Mouse (Mus musculus) midbrain, postnatal 0 days (tissue): ENCODE measurements around the gene Mrpl55. TPM values are rescaled to one million over a fixed set of nuclear protein-coding genes. Genes with fewer than 3 reads are reported as not detected.
A peak's percentile ranks its signal among the peaks of the same experiment; 100 is the strongest.

ENCODE experiments used
- ATAC-seq: fragments of 200-750 bp; cut with Nextera tagmentation; 2 replicates; pipeline ENCODE4 v1.8.0; 2017; ENCODE audit warnings: moderate number of reproducible peaks, mild to moderate bottlenecking, moderate TSS enrichment, moderate library complexity; ENCODE audit not compliant: low FRiP score
- DNase-seq: peaks from one replicate; pipeline ENCODE4 v3.0.0-alpha.2; 2015; ENCODE audit warnings: low spot score
- H3K27ac ChIP-seq: fragments of 300-500 bp; sonication (generic); 2 replicates; pipeline ENCODE4 v1.5.1; 2014; ENCODE audit warnings: low read depth, mild to moderate bottlenecking, low read length, mixed read lengths
- H3K27me3 ChIP-seq: fragments of 300-500 bp; sonication (generic); 2 replicates; pipeline ENCODE4 v1.6.1; 2014; ENCODE audit warnings: low read length, control low read depth, mixed read lengths; ENCODE audit not compliant: insufficient read depth
- H3K36me3 ChIP-seq: fragments of 300-500 bp; sonication (generic); 2 replicates; pipeline ENCODE4 v1.6.1; 2014; ENCODE audit warnings: low read length, control low read depth, mixed read lengths; ENCODE audit not compliant: insufficient read depth
- H3K4me1 ChIP-seq: fragments of 300-500 bp; sonication (generic); 2 replicates; pipeline ENCODE4 v1.6.1; 2014; ENCODE audit warnings: mild to moderate bottlenecking, control low read depth, antibody characterized with exemption, low read length, mixed read lengths; ENCODE audit not compliant: insufficient read depth
- H3K4me2 ChIP-seq: fragments of 300-500 bp; sonication (generic); 2 replicates; pipeline ENCODE4 v1.6.1; 2014; ENCODE audit warnings: low read depth, mild to moderate bottlenecking, low read length, mixed read lengths; ENCODE audit not compliant: poor library complexity, severe bottlenecking
- H3K4me3 ChIP-seq: fragments of 300-500 bp; sonication (generic); 2 replicates; pipeline ENCODE4 v1.5.1; 2014; ENCODE audit warnings: low read depth, mild to moderate bottlenecking, low read length, moderate library complexity
- H3K9ac ChIP-seq: fragments of 300-500 bp; sonication (generic); replicated peaks from 2 replicates; pipeline ENCODE4 v1.6.1; 2014; ENCODE audit warnings: mild to moderate bottlenecking, low read length, moderate library complexity, mixed read lengths; ENCODE audit not compliant: poor library complexity, severe bottlenecking
- H3K9me3 ChIP-seq: fragments of 300-500 bp; sonication (generic); 2 replicates; pipeline ENCODE4 v1.6.1; 2016; ENCODE audit warnings: low read length, control low read depth
- CTCF ChIP-seq: IDR thresholded peaks from 2 replicates; pipeline ENCODE4 v1.5.1; 2016; ENCODE audit warnings: antibody characterized with exemption, mild to moderate bottlenecking
- WGBS: fragments of 180-500 bp; shearing (Covaris S2); extraction: QIAGEN DNeasy Blood & Tissue Kit; methylation state at CpG from one replicate; pipeline ENCODE4 v1.1.7; 2014; 5-methylcytosine and 5-hydroxymethylcytosine counted together
- polyA plus RNA-seq: library from polyadenylated mRNA; unstranded; fragments of >200 nt; fragmentation: Nextera tagmentation; extraction: Ambion mirVana; gene quantifications from 2 replicates; pipeline ENCODE4 v1.2.1, GENCODE M21; 2015
- total RNA-seq: library from RNA; depleted of rRNA; stranded (reverse); fragments of >200 nt; gene quantifications from 2 replicates; pipeline ENCODE4 v1.2.3, GENCODE M21; 2014; rRNA removed

Mrpl55 gene
- total RNA-seq (65.0 and 80.6 TPM in 2 replicates), polyA plus RNA-seq (104 and 112 TPM in 2 replicates)

- ATAC-seq = peak; percentile 91
- Histone ChIP-seq H3K27me3 (no peaks in the 10 kb centered on the region), H3K27ac (peak within 1 kb of the TSS; percentile 63), H3K4me2 (peak within 1 kb of the TSS; percentile 90), H3K9me3 (no peaks in the 10 kb centered on the region), H3K36me3 (peaks cover 7% of the 10 kb centered on the region; the same call in 1 of the 2 replicates), H3K4me1 (peaks cover 5% of the 10 kb centered on the region; the same call in 1 of the 2 replicates), H3K9ac (peak within 1 kb of the TSS; percentile 78), H3K4me3 (peak within 1 kb of the TSS; percentile 87)
- DNase-seq = peak; percentile 96
- under 1% methylated on average over 62 of the region's 63 CpGs for WGBS
- TF ChIP-seq CTCF = no peak
These were observed at the start of gene Mrpl55 for GRCm38 (mm10) chr11:59202081-59202995. Gene Mrpl55, plus strand, starts transcription at chr11:59202486.

- no peak for ATAC-seq
- TF ChIP-seq CTCF = no peak
- Histone ChIP-seq H3K27ac (no peak overlapping the region), H3K4me3 (no peak overlapping the region), H3K4me2 (no peak overlapping the region), H3K4me1 (no peaks in the 10 kb centered on the region), H3K27me3 (no peaks in the 10 kb centered on the region), H3K9me3 (no peaks in the 10 kb centered on the region), H3K9ac (no peak overlapping the region), H3K36me3 (peaks cover 23% of the 10 kb centered on the region)
- no peak for DNase-seq
- WGBS = 90% methylated on average over 7 of the region's 7 CpGs
These were observed 48.1 kb upstream of the Mrpl55 start for GRCm38 (mm10) chr11:59154220-59154619.

GRCm38 (mm10) chr11:59155900-59156299, 46.4 kb upstream of the Mrpl55 start:
- no peaks in the 10 kb centered on the region for H3K9me3 ChIP-seq
- no peak overlapping the region for H3K9ac ChIP-seq
- no peak for TF ChIP-seq CTCF
- no peak overlapping the region for H3K4me2 ChIP-seq
- no peak for DNase-seq
- H3K4me3 ChIP-seq = no peak overlapping the region
- no peaks in the 10 kb centered on the region for H3K27me3 ChIP-seq
- H3K4me1 ChIP-seq = no peaks in the 10 kb centered on the region
- no peak for ATAC-seq
- H3K36me3 ChIP-seq = peaks cover 26% of the 10 kb centered on the region
- WGBS = 89% methylated on average over 5 of the region's 5 CpGs
- no peak overlapping the region for H3K27ac ChIP-seq

- H3K27me3 ChIP-seq = no peaks in the 10 kb centered on the region
- TF ChIP-seq CTCF = no peak
- no peak overlapping the region for H3K9ac ChIP-seq
- peaks cover 6% of the 10 kb centered on the region for H3K4me1 ChIP-seq
- no peaks in the 10 kb centered on the region for H3K9me3 ChIP-seq
- H3K4me3 ChIP-seq = no peak overlapping the region
- H3K36me3 ChIP-seq = peaks cover 29% of the 10 kb centered on the region
- DNase-seq = no peak
- no peak overlapping the region for H3K27ac ChIP-seq
- no peak overlapping the region for H3K4me2 ChIP-seq
- no peak for ATAC-seq
- 95% methylated on average over 13 of the region's 13 CpGs for WGBS
These were observed 43.2 kb upstream of the Mrpl55 start for GRCm38 (mm10) chr11:59159099-59159498.

- Histone ChIP-seq H3K9me3 (no peaks in the 10 kb centered on the region), H3K4me1 (peaks cover 7% of the 10 kb centered on the region), H3K4me2 (no peak overlapping the region), H3K27me3 (no peaks in the 10 kb centered on the region), H3K27ac (no peak overlapping the region), H3K9ac (no peak overlapping the region), H3K36me3 (peaks cover 29% of the 10 kb centered on the region), H3K4me3 (no peak overlapping the region)
- DNase-seq (no peak), ATAC-seq (no peak)
- 80% methylated on average over 4 of the region's 4 CpGs for WGBS
- no peak for TF ChIP-seq CTCF
These were observed 42.7 kb upstream of the Mrpl55 start for GRCm38 (mm10) chr11:59159558-59159957.

GRCm38 (mm10) chr11:59161398-59161797, 40.9 kb upstream of the Mrpl55 start:
- H3K27ac ChIP-seq = no peak overlapping the region
- H3K9ac ChIP-seq = no peak overlapping the region
- no peak overlapping the region for H3K4me3 ChIP-seq
- peaks cover 20% of the 10 kb centered on the region for H3K36me3 ChIP-seq
- TF ChIP-seq CTCF = no peak
- no peak overlapping the region for H3K4me2 ChIP-seq
- DNase-seq (peak; percentile 12), ATAC-seq (no peak)
- H3K4me1 ChIP-seq = peaks cover 7% of the 10 kb centered on the region
- WGBS = 73% methylated on average over 5 of the region's 5 CpGs
- no peaks in the 10 kb centered on the region for H3K9me3 ChIP-seq
- H3K27me3 ChIP-seq = no peaks in the 10 kb centered on the region
